Mouse (Mus musculus) C2C12 (cell line): Measurements from ENCODE around the gene Thegl. TPM values are rescaled to one million over a fixed set of nuclear protein-coding genes. Genes with fewer than 3 reads are reported as not detected.
A peak's percentile ranks its signal among the peaks of the same experiment; 100 is the strongest.
"Not testable (repeated sequence)": the region's sequence is repeated elsewhere in the genome, so short reads cannot be mapped to it uniquely, and the experiment has no call there.

ENCODE experiments used
- H3K27me3 ChIP-seq: one replicate; pipeline ENCODE4 v1.6.1; 2011; ENCODE audit not compliant: control insufficient read depth, insufficient read depth, insufficient read length
- H3K36me3 ChIP-seq: one replicate; pipeline ENCODE4 v1.6.1; 2011; ENCODE audit not compliant: control insufficient read depth, insufficient read depth
- H3K4me3 ChIP-seq: one replicate; pipeline ENCODE4 v1.5.1; 2011; ENCODE audit warnings: mild to moderate bottlenecking, control low read depth; ENCODE audit not compliant: poor library complexity, insufficient read depth, severe bottlenecking
- H3K79me2 ChIP-seq: one replicate; pipeline ENCODE4 v1.6.1; 2011; ENCODE audit not compliant: control insufficient read depth, insufficient read depth
- H3K79me3 ChIP-seq: one replicate; pipeline ENCODE4 v1.6.1; 2011; ENCODE audit warnings: low read depth, control low read depth
- H3ac ChIP-seq: one replicate; pipeline ENCODE3; 2011; ENCODE audit warnings: low read depth; ENCODE audit not compliant: control insufficient read depth, insufficient read length
- CEBPB ChIP-seq: IDR thresholded peaks from one replicate; pipeline ENCODE4 v1.6.1; 2011; ENCODE audit warnings: low read depth, mild to moderate bottlenecking, control low read depth, moderate library complexity
- CTCF ChIP-seq: IDR thresholded peaks from one replicate; pipeline ENCODE4 v1.5.1; 2011; ENCODE audit not compliant: control insufficient read depth, insufficient read depth, insufficient read length
- FOSL1 ChIP-seq: IDR thresholded peaks from one replicate; pipeline ENCODE4 v1.8.0; 2011; ENCODE audit warnings: mild to moderate bottlenecking, low read length; ENCODE audit not compliant: poor library complexity, insufficient read depth, severe bottlenecking
- MAX ChIP-seq: IDR thresholded peaks from one replicate; pipeline ENCODE4 v1.6.1; 2011; ENCODE audit warnings: mild to moderate bottlenecking, control low read depth
- MYOD1 ChIP-seq: IDR thresholded peaks from one replicate; pipeline ENCODE4 v1.6.1; 2011; ENCODE audit warnings: low read depth; ENCODE audit not compliant: control insufficient read depth, insufficient read length
- MYOG ChIP-seq: IDR thresholded peaks from one replicate; pipeline ENCODE4 v1.6.1; 2011; ENCODE audit not compliant: control insufficient read depth, insufficient read length; ENCODE audit errors: extremely low read depth
- USF1 ChIP-seq: IDR thresholded peaks from one replicate; pipeline ENCODE4 v1.6.1; 2011; ENCODE audit warnings: low read depth, mild to moderate bottlenecking, control low read depth, moderate library complexity
- polyA plus RNA-seq: library from polyadenylated mRNA; unstranded; fragments of >200 nt; fragmentation: generic; extraction: Trizol; gene quantifications from one replicate; pipeline ENCODE4 v1.2.1, GENCODE M21; 2012; ENCODE audit warnings: missing spikeins

Thegl gene
- polyA plus RNA-seq, 1 experiment: not detected

DNA sequence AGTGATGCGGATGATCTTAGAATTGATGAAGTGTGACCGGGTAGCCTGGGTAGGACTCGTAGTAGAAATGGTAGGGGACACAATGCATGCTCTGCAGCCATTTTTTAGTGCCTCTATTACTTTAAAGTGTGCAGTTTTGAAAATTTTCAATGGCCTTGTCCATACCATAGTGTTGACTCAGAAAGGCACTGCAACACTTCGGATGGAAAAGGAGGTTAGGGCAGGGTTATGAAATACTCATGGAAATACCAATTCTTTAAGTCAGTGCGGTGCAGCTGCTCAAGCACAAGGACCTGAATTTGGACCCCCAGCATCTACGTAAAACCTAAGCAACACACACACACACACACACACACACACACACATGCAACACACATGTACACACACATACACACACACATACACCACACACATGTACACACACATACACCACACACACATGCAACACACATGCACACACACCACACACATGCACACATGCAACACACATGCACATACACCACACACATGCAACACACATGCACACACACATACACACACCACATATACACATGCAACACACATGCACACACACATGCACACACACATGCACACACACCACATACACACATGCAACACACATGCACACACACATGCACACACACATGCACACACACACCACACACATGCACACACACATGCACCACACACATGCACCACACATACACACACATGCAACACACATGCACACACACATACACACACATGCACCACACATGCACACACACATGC is 11.6 kb upstream of the Thegl start, which contains the start of gene Arl9:
Gene Arl9, plus strand, starts transcription at position 5 of the 771 bp plus-strand sequence.
- H3K4me3 ChIP-seq: no peak within 1 kb of the TSS
- peaks cover 19% of the 10 kb centered on the region for H3K36me3 ChIP-seq
- TF ChIP-seq USF1 (no peak), CEBPB (no peak), MYOG (no peak), FOSL1 (no peak), MYOD1 (no peak), MAX (no peak), CTCF (no peak)
- no peaks in the 10 kb centered on the region for H3K27me3 ChIP-seq
- no peaks in the 10 kb centered on the region for H3K79me3 ChIP-seq
- no peaks in the 10 kb centered on the region for H3K79me2 ChIP-seq
- H3ac ChIP-seq: no peak within 1 kb of the TSS

GRCm38 (mm10) chr5:77010352-77010751 is 5.5 kb upstream of the Thegl start:
- no peak for TF ChIP-seq USF1
- no peak for TF ChIP-seq FOSL1
- TF ChIP-seq CTCF: no peak
- no peak for TF ChIP-seq CEBPB
- no peak for TF ChIP-seq MYOD1
- TF ChIP-seq MAX: no peak
- TF ChIP-seq MYOG: no peak
- no peak overlapping the region for H3ac ChIP-seq
- no peak overlapping the region for H3K4me3 ChIP-seq
- H3K36me3 ChIP-seq: no peaks in the 10 kb centered on the region
- no peaks in the 10 kb centered on the region for H3K79me3 ChIP-seq
- no peaks in the 10 kb centered on the region for H3K27me3 ChIP-seq
- no peaks in the 10 kb centered on the region for H3K79me2 ChIP-seq

DNA sequence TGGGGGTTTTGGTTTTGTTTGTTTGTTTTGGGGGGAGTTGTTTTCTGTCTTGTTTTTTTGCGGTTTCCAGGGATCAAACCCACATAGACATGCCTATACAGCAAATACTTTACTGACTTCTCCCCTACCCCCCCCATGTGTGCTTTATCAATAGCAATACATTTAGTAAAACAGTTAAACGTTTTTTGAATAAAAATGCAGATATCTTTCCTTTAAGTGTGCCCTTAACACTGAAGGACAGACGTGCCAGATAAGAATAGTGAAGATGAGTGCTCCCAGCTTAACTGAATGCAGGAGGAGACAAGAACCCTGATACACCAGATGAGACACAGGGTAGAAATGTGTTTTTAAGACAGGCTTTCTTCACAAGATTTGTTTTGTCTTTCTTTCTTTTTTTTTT is 4.7 kb upstream of the Thegl start:
- Histone ChIP-seq H3K4me3 (no peak overlapping the region), H3ac (no peak overlapping the region), H3K36me3 (no peaks in the 10 kb centered on the region), H3K79me2 (no peaks in the 10 kb centered on the region), H3K27me3 (no peaks in the 10 kb centered on the region), H3K79me3 (no peaks in the 10 kb centered on the region)
- no peak for TF ChIP-seq MYOD1
- no peak for TF ChIP-seq MAX
- no peak for TF ChIP-seq CEBPB
- no peak for TF ChIP-seq FOSL1
- no peak for TF ChIP-seq MYOG
- TF ChIP-seq USF1: no peak
- TF ChIP-seq CTCF: no peak

- no peak overlapping the region for H3ac ChIP-seq
- no peak for TF ChIP-seq CEBPB
- TF ChIP-seq FOSL1: no peak
- TF ChIP-seq MYOD1: no peak
- TF ChIP-seq CTCF: no peak
- TF ChIP-seq MAX: no peak
- TF ChIP-seq MYOG: no peak
- no peak for TF ChIP-seq USF1
- H3K4me3 ChIP-seq: no peak overlapping the region
- H3K79me2 ChIP-seq: no peaks in the 10 kb centered on the region
- H3K36me3 ChIP-seq: no peaks in the 10 kb centered on the region
- H3K79me3 ChIP-seq: no peaks in the 10 kb centered on the region
- no peaks in the 10 kb centered on the region for H3K27me3 ChIP-seq
These were observed 2.7 kb upstream of the Thegl start for GRCm38 (mm10) chr5:77013171-77013570.

DNA sequence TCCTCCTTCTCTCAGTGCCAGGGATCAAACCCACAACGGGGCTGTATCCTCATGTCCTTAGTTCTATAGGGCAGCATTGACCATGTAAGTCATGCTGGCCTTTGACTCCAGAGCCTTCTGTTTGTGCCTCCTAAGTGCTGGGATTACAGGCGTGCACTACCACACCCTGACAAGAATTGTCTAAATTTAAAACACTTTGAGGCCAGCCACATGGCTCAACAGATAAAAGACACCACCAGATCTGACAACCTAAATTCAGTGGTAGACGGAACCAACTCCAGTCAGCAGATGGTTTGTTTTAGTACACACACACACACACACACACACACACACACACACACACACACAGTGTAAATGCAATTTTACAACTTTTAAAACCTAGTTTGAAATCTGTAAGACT is 12.2 kb downstream of the Thegl start:
- Histone ChIP-seq H3K79me2 (no peaks in the 10 kb centered on the region), H3K79me3 (no peaks in the 10 kb centered on the region), H3ac (no peak overlapping the region), H3K4me3 (no peak overlapping the region), H3K36me3 (no peaks in the 10 kb centered on the region), H3K27me3 (no peaks in the 10 kb centered on the region)
- TF ChIP-seq CTCF: no peak
- no peak for TF ChIP-seq MYOD1
- no peak for TF ChIP-seq CEBPB
- no peak for TF ChIP-seq USF1
- no peak for TF ChIP-seq FOSL1
- no peak for TF ChIP-seq MAX
- no peak for TF ChIP-seq MYOG

- H3K79me3 ChIP-seq: no peaks in the 10 kb centered on the region
- no peak overlapping the region for H3ac ChIP-seq
- no peaks in the 10 kb centered on the region for H3K79me2 ChIP-seq
- H3K4me3 ChIP-seq: no peak overlapping the region
- no peaks in the 10 kb centered on the region for H3K27me3 ChIP-seq
- no peak for TF ChIP-seq CEBPB
- no peak for TF ChIP-seq USF1
- TF ChIP-seq MYOD1: no peak
- peak; percentile 10 for TF ChIP-seq CTCF
- no peak for TF ChIP-seq MYOG
- TF ChIP-seq FOSL1: no peak
- TF ChIP-seq MAX: no peak
- no peaks in the 10 kb centered on the region for H3K36me3 ChIP-seq
These were observed 13.9 kb downstream of the Thegl start for GRCm38 (mm10) chr5:77029735-77030134.

GRCm38 (mm10) chr5:77035101-77035500 is 19.3 kb downstream of the Thegl start:
- not testable (repeated sequence) for H3K4me3 ChIP-seq, H3K79me2 ChIP-seq, H3K79me3 ChIP-seq, H3K27me3 ChIP-seq, H3K36me3 ChIP-seq, H3ac ChIP-seq
